Mouse (Mus musculus): ENCODE measurements around the gene Patl2. TPM values are rescaled to one million over a fixed set of nuclear protein-coding genes. Genes with fewer than 3 reads are reported as not detected.
"Not testable (repeated sequence)": the region's sequence is repeated elsewhere in the genome, so short reads cannot be mapped to it uniquely, and the experiment has no call there.

The Patl2 gene
- total RNA-seq (2021): not detected

GRCm38 (mm10) chr2:122186106-122186505, at the start of gene Patl2, which contains the start of gene Terb2:
Patl2 (minus strand) TSS chr2:122186189.
Terb2 (plus strand) TSS chr2:122186272.
- DNase-seq (ENCODE audit: low spot score in 2 of 2): no peak
- intact Hi-C loops (cut with DNase I): no loop called here

- no peak for DNase-seq (ENCODE audit: low spot score in 2 of 2)
- intact Hi-C loops (cut with DNase I): no loop called here
Measured at GRCm38 (mm10) chr2:122235425-122235824, 49.4 kb upstream of the Patl2 start.

GRCm38 (mm10) chr2:122234611-122235288, 48.8 kb upstream of the Patl2 start, which contains the start of gene Sord:
Sord (plus strand) TSS chr2:122234749.
- peak; percentile 70 to 71 for DNase-seq (ENCODE audit: low spot score in 2 of 2)
- intact Hi-C loops (cut with DNase I): no loop called here

GRCm38 (mm10) chr2:122233759-122234557, 48.0 kb upstream of the Patl2 start:
- intact Hi-C loops (cut with DNase I): no loop called here
- peak; percentile 13 to 18 for DNase-seq (ENCODE audit: low spot score in 2 of 2)

GRCm38 (mm10) chr2:122233341-122233740, 47.4 kb upstream of the Patl2 start:
- no peak for DNase-seq (ENCODE audit: low spot score in 2 of 2)
- intact Hi-C loops (cut with DNase I): no loop called here

GRCm38 (mm10) chr2:122231616-122232015, 45.6 kb upstream of the Patl2 start:
- intact Hi-C loops (cut with DNase I): no loop called here
- no peak for DNase-seq (ENCODE audit: low spot score in 2 of 2)

- intact Hi-C loops (cut with DNase I): no loop called here
- no peak for DNase-seq (ENCODE audit: low spot score in 2 of 2)
Measured at GRCm38 (mm10) chr2:122230395-122230794, 44.4 kb upstream of the Patl2 start.

GRCm38 (mm10) chr2:122223654-122224053, 37.7 kb upstream of the Patl2 start:
- DNase-seq (ENCODE audit: low spot score in 2 of 2): no peak
- intact Hi-C loops (cut with DNase I): no loop called here

GRCm38 (mm10) chr2:122222272-122222671, 36.3 kb upstream of the Patl2 start:
- intact Hi-C loops (cut with DNase I): no loop called here
- DNase-seq (ENCODE audit: low spot score in 2 of 2): no peak

GRCm38 (mm10) chr2:122221798-122222197, 35.8 kb upstream of the Patl2 start:
- intact Hi-C loops (cut with DNase I): no loop called here
- DNase-seq (ENCODE audit: low spot score in 2 of 2): no peak

GRCm38 (mm10) chr2:122221378-122221777, 35.4 kb upstream of the Patl2 start:
- intact Hi-C loops (cut with DNase I): no loop called here
- DNase-seq (ENCODE audit: low spot score in 2 of 2): no peak

- intact Hi-C loops (cut with DNase I): no loop called here
- DNase-seq (ENCODE audit: low spot score in 2 of 2): no peak
Measured at GRCm38 (mm10) chr2:122218234-122218633, 32.2 kb upstream of the Patl2 start.

- DNase-seq (ENCODE audit: low spot score in 2 of 2); intact Hi-C loops (cut with DNase I): not testable (repeated sequence)
Measured at GRCm38 (mm10) chr2:122217075-122217474, 31.1 kb upstream of the Patl2 start.

GRCm38 (mm10) chr2:122210534-122211228, 24.7 kb upstream of the Patl2 start:
- no peak for DNase-seq (ENCODE audit: low spot score in 2 of 2)
- intact Hi-C loops (cut with DNase I): no loop called here

- no peak for DNase-seq (ENCODE audit: low spot score in 2 of 2)
- intact Hi-C loops (cut with DNase I): no loop called here
Measured at GRCm38 (mm10) chr2:122206440-122207107, 20.6 kb upstream of the Patl2 start.

GRCm38 (mm10) chr2:122201501-122201900, 15.5 kb upstream of the Patl2 start:
- intact Hi-C loops (cut with DNase I): no loop called here
- no peak for DNase-seq (ENCODE audit: low spot score in 2 of 2)

- peak in 1 of 2 experiments; percentile 4 for DNase-seq (ENCODE audit: low spot score in 2 of 2)
- intact Hi-C loops (cut with DNase I): loop anchor here (2.0 to 10.0 kb wide), 5 partner anchors 50 to 430 kb away; no protein-coding TSS in a partner anchor
Measured at GRCm38 (mm10) chr2:122194509-122194929, 8.5 kb upstream of the Patl2 start.

GRCm38 (mm10) chr2:122191849-122192248, 5.9 kb upstream of the Patl2 start:
- intact Hi-C loops (cut with DNase I): loop anchor here (5.0 to 10.0 kb wide), 4 partner anchors 110 to 433 kb away; no protein-coding TSS in a partner anchor
- DNase-seq (ENCODE audit: low spot score in 2 of 2): no peak

GRCm38 (mm10) chr2:122186751-122187150, 762 bp upstream of the Patl2 start:
- no peak for DNase-seq (ENCODE audit: low spot score in 2 of 2)
- intact Hi-C loops (cut with DNase I): no loop called here

- intact Hi-C loops (cut with DNase I): no loop called here
- DNase-seq (ENCODE audit: low spot score in 2 of 2): no peak
Measured at GRCm38 (mm10) chr2:122185086-122185485, 903 bp downstream of the Patl2 start.
